Mouse (Mus musculus): ENCODE data around the gene Cd80. TPM values are rescaled to one million over a fixed set of nuclear protein-coding genes. Genes with fewer than 3 reads are reported as not detected.

The Cd80 gene
- polyA plus RNA-seq, 1 experiment from 2014 or later: 0.62 TPM

Other genes with a start within 250 kb of the Cd80 start
- 0.09 TPM in 1 of 2 replicates, not detected in the other for gene Nr1i2, start 160.7 kb upstream of the Cd80 start, polyA plus RNA-seq (2015; fragmentation: Nextera tagmentation; extraction: Ambion mirVana)
- 0.12 and 0.50 TPM in 2 replicates for gene Maats1, start 113.4 kb upstream of the Cd80 start, polyA plus RNA-seq (2015; fragmentation: Nextera tagmentation; extraction: Ambion mirVana)
- 256 and 261 TPM in 2 replicates for gene Cox17, start 108.6 kb upstream of the Cd80 start, polyA plus RNA-seq (2015; fragmentation: Nextera tagmentation; extraction: Ambion mirVana)
- 2.3 and 4.6 TPM in 2 replicates for gene Gm21987, start 108.5 kb upstream of the Cd80 start, polyA plus RNA-seq (2015; fragmentation: Nextera tagmentation; extraction: Ambion mirVana)
- gene Popdc2, start 93.4 kb upstream of the Cd80 start, polyA plus RNA-seq (2015; fragmentation: Nextera tagmentation; extraction: Ambion mirVana): 421 and 423 TPM in 2 replicates
- gene Pla1a, start 22.4 kb upstream of the Cd80 start, polyA plus RNA-seq (2015; fragmentation: Nextera tagmentation; extraction: Ambion mirVana): 3.6 and 4.2 TPM in 2 replicates
- gene Adprh, start 2.9 kb upstream of the Cd80 start, polyA plus RNA-seq (2015; fragmentation: Nextera tagmentation; extraction: Ambion mirVana): 87.6 and 88.6 TPM in 2 replicates
- 35.0 and 39.6 TPM in 2 replicates for gene Timmdc1, start 67.1 kb downstream of the Cd80 start, polyA plus RNA-seq (2015; fragmentation: Nextera tagmentation; extraction: Ambion mirVana)
- gene Poglut1, start 94.7 kb downstream of the Cd80 start, polyA plus RNA-seq (2015; fragmentation: Nextera tagmentation; extraction: Ambion mirVana): 27.4 and 28.9 TPM in 2 replicates
- 62.0 and 64.4 TPM in 2 replicates for gene Tmem39a, start 103.1 kb downstream of the Cd80 start, polyA plus RNA-seq (2015; fragmentation: Nextera tagmentation; extraction: Ambion mirVana)

Measured in heart, embryonic 16.5 days (tissue).